Mouse (Mus musculus) spleen, adult 2 months (tissue): ENCODE measurements around the gene Fhl2.

Experiments
- CTCF ChIP-seq: fragments of 200-500 bp; IDR thresholded peaks from 2 replicates; pipeline ENCODE4 v1.5.1; 2011; ENCODE audit warnings: mild to moderate bottlenecking, inconsistent platforms; ENCODE audit not compliant: insufficient read depth, insufficient read length, insufficient replicate concordance; ENCODE audit errors: extremely low read depth
- POLR2A ChIP-seq: fragments of 200-500 bp; IDR thresholded peaks from 2 replicates; pipeline ENCODE4 v1.6.1; 2011; ENCODE audit warnings: low read depth, low read length, inconsistent platforms

- no peak; the same call in 1 of the 2 replicates for TF ChIP-seq CTCF
- no peak for TF ChIP-seq POLR2A
Measured at GRCm38 (mm10) chr1:43092056-43093015, 104.4 kb downstream of the Fhl2 start.
